Mouse (Mus musculus): ENCODE results near the gene Lgals1. TPM values are rescaled to one million over a fixed set of nuclear protein-coding genes. Genes with fewer than 3 reads are reported as not detected.

Gene Lgals1
- 5.7 TPM for polyA plus RNA-seq (2014; fragmentation: Illumina TruSeq; extraction: RNeasy Lipid Tissue Mini Kit (QIAGEN cat#74804); ENCODE audit: low read depth, low replicate concordance)

GRCm38 (mm10) chr15:78926021-78926919 is at the start of gene Lgals1:
Gene Lgals1, plus strand, starts transcription at chr15:78926725.

GRCm38 (mm10) chr15:78876991-78877809 is 49.3 kb upstream of the Lgals1 start, which contains the start of gene Gga1:
Gene Gga1, plus strand, starts transcription at chr15:78877190.

GRCm38 (mm10) chr15:78899409-78899739 is 27.2 kb upstream of the Lgals1 start, which contains the start of gene Gm49510:
Gene Gm49510, plus strand, starts transcription at chr15:78899667.

GRCm38 (mm10) chr15:78899740-78900584 is 26.6 kb upstream of the Lgals1 start, which contains the start of gene Sh3bp1:
Gene Sh3bp1, plus strand, starts transcription at chr15:78899768.

GRCm38 (mm10) chr15:78913632-78914090 is 12.9 kb upstream of the Lgals1 start, which contains the start of gene Pdxp:
Gene Pdxp, plus strand, starts transcription at chr15:78913919.

GRCm38 (mm10) chr15:78934784-78935320 is 8.3 kb downstream of the Lgals1 start, which contains the start of gene Nol12:
Gene Nol12, plus strand, starts transcription at chr15:78934933.

GRCm38 (mm10) chr15:78947657-78948056 is 21.1 kb downstream of the Lgals1 start, which contains the start of gene Triobp:
Gene Triobp, plus strand, starts transcription at chr15:78947724.

Other genes starting within 250 kb of the Lgals1 start
- gene Elfn2, start 208.0 kb upstream of the Lgals1 start, polyA plus RNA-seq (2014; fragmentation: Illumina TruSeq; extraction: RNeasy Lipid Tissue Mini Kit (QIAGEN cat#74804); ENCODE audit: low read depth, low replicate concordance): 0.27 TPM
- not detected for gene Mfng, start 153.2 kb upstream of the Lgals1 start, polyA plus RNA-seq (2014; fragmentation: Illumina TruSeq; extraction: RNeasy Lipid Tissue Mini Kit (QIAGEN cat#74804); ENCODE audit: low read depth, low replicate concordance)
- gene Card10, start 123.7 kb upstream of the Lgals1 start, polyA plus RNA-seq (2014; fragmentation: Illumina TruSeq; extraction: RNeasy Lipid Tissue Mini Kit (QIAGEN cat#74804); ENCODE audit: low read depth, low replicate concordance): 0.15 TPM
- 0.07 TPM for gene Cdc42ep1, start 84.1 kb upstream of the Lgals1 start, polyA plus RNA-seq (2014; fragmentation: Illumina TruSeq; extraction: RNeasy Lipid Tissue Mini Kit (QIAGEN cat#74804); ENCODE audit: low read depth, low replicate concordance)
- gene Lgals2, start 71.2 kb upstream of the Lgals1 start, polyA plus RNA-seq (2014; fragmentation: Illumina TruSeq; extraction: RNeasy Lipid Tissue Mini Kit (QIAGEN cat#74804); ENCODE audit: low read depth, low replicate concordance): 0.45 TPM
- 3.3 TPM for gene Gga1, start 49.5 kb upstream of the Lgals1 start, polyA plus RNA-seq (2014; fragmentation: Illumina TruSeq; extraction: RNeasy Lipid Tissue Mini Kit (QIAGEN cat#74804); ENCODE audit: low read depth, low replicate concordance)
- not detected for gene Gm49510, start 27.1 kb upstream of the Lgals1 start, polyA plus RNA-seq (2014; fragmentation: Illumina TruSeq; extraction: RNeasy Lipid Tissue Mini Kit (QIAGEN cat#74804); ENCODE audit: low read depth, low replicate concordance)
- not detected for gene Sh3bp1, start 27.0 kb upstream of the Lgals1 start, polyA plus RNA-seq (2014; fragmentation: Illumina TruSeq; extraction: RNeasy Lipid Tissue Mini Kit (QIAGEN cat#74804); ENCODE audit: low read depth, low replicate concordance)
- gene Pdxp, start 12.8 kb upstream of the Lgals1 start, polyA plus RNA-seq (2014; fragmentation: Illumina TruSeq; extraction: RNeasy Lipid Tissue Mini Kit (QIAGEN cat#74804); ENCODE audit: low read depth, low replicate concordance): 0.49 TPM
- 13.6 TPM for gene Nol12, start 8.2 kb downstream of the Lgals1 start, polyA plus RNA-seq (2014; fragmentation: Illumina TruSeq; extraction: RNeasy Lipid Tissue Mini Kit (QIAGEN cat#74804); ENCODE audit: low read depth, low replicate concordance)
- gene Triobp, start 21.0 kb downstream of the Lgals1 start, polyA plus RNA-seq (2014; fragmentation: Illumina TruSeq; extraction: RNeasy Lipid Tissue Mini Kit (QIAGEN cat#74804); ENCODE audit: low read depth, low replicate concordance): 0.59 TPM
- gene H1f0, start 101.7 kb downstream of the Lgals1 start, polyA plus RNA-seq (2014; fragmentation: Illumina TruSeq; extraction: RNeasy Lipid Tissue Mini Kit (QIAGEN cat#74804); ENCODE audit: low read depth, low replicate concordance): 11.0 TPM
- not detected for gene Galr3, start 115.2 kb downstream of the Lgals1 start, polyA plus RNA-seq (2014; fragmentation: Illumina TruSeq; extraction: RNeasy Lipid Tissue Mini Kit (QIAGEN cat#74804); ENCODE audit: low read depth, low replicate concordance)
- gene Ankrd54, start 136.2 kb downstream of the Lgals1 start, polyA plus RNA-seq (2014; fragmentation: Illumina TruSeq; extraction: RNeasy Lipid Tissue Mini Kit (QIAGEN cat#74804); ENCODE audit: low read depth, low replicate concordance): 16.7 TPM
- 67.2 TPM for gene Eif3l, start 148.5 kb downstream of the Lgals1 start, polyA plus RNA-seq (2014; fragmentation: Illumina TruSeq; extraction: RNeasy Lipid Tissue Mini Kit (QIAGEN cat#74804); ENCODE audit: low read depth, low replicate concordance)
- gene Micall1, start 182.2 kb downstream of the Lgals1 start, polyA plus RNA-seq (2014; fragmentation: Illumina TruSeq; extraction: RNeasy Lipid Tissue Mini Kit (QIAGEN cat#74804); ENCODE audit: low read depth, low replicate concordance): 14.5 TPM
- gene Polr2f, start 214.3 kb downstream of the Lgals1 start, polyA plus RNA-seq (2014; fragmentation: Illumina TruSeq; extraction: RNeasy Lipid Tissue Mini Kit (QIAGEN cat#74804); ENCODE audit: low read depth, low replicate concordance): not detected
- 20.5 TPM for gene 1700088E04Rik, start 214.5 kb downstream of the Lgals1 start, polyA plus RNA-seq (2014; fragmentation: Illumina TruSeq; extraction: RNeasy Lipid Tissue Mini Kit (QIAGEN cat#74804); ENCODE audit: low read depth, low replicate concordance)
- gene Sox10, start 238.5 kb downstream of the Lgals1 start, polyA plus RNA-seq (2014; fragmentation: Illumina TruSeq; extraction: RNeasy Lipid Tissue Mini Kit (QIAGEN cat#74804); ENCODE audit: low read depth, low replicate concordance): not detected